Mouse (Mus musculus) olfactory bulb, adult 2 months (tissue): ENCODE data around the gene Gorab. TPM values are rescaled to one million over a fixed set of nuclear protein-coding genes. Genes with fewer than 3 reads are reported as not detected.
A peak's percentile ranks its signal among the peaks of the same experiment; 100 is the strongest.

ENCODE experiments used
- H3K27ac ChIP-seq: fragments of 200-500 bp; 2 replicates; pipeline ENCODE4 v1.5.1; 2012; ENCODE audit warnings: low read depth, low read length; ENCODE audit not compliant: insufficient read depth
- H3K4me1 ChIP-seq: fragments of 200-500 bp; 2 replicates; pipeline ENCODE4 v1.6.1; 2012; ENCODE audit warnings: low read length; ENCODE audit not compliant: control insufficient read depth, insufficient read depth
- H3K4me3 ChIP-seq: fragments of 200-500 bp; 2 replicates; pipeline ENCODE4 v1.5.1; 2012; ENCODE audit warnings: mild to moderate bottlenecking, low read depth, low read length, moderate library complexity; ENCODE audit not compliant: insufficient read depth
- CTCF ChIP-seq: fragments of 200-500 bp; IDR thresholded peaks from 2 replicates; pipeline ENCODE4 v1.5.1; 2012; ENCODE audit warnings: low read depth, mild to moderate bottlenecking, low read length, moderate library complexity; ENCODE audit not compliant: insufficient read depth
- POLR2A ChIP-seq: fragments of 200-500 bp; IDR thresholded peaks from 2 replicates; pipeline ENCODE4 v1.6.1; 2012; ENCODE audit warnings: mild to moderate bottlenecking, low read depth, low read length, moderate library complexity; ENCODE audit not compliant: insufficient read depth
- WGBS: fragments of 180-500 bp; shearing (Covaris S2); methylation state at CpG from one replicate; pipeline ENCODE4 v1.1.7; 2018; 5-methylcytosine and 5-hydroxymethylcytosine counted together
- polyA plus RNA-seq: library from polyadenylated mRNA; stranded (reverse); fragments of >200 nt; gene quantifications from 2 replicates; pipeline ENCODE4 v1.2.4, GENCODE M21; 2012; ENCODE audit warnings: low replicate concordance; ENCODE audit not compliant: missing spikeins, insufficient read depth, insufficient read length

The Gorab gene
- polyA plus RNA-seq = not detected in 2 replicates

DNA sequence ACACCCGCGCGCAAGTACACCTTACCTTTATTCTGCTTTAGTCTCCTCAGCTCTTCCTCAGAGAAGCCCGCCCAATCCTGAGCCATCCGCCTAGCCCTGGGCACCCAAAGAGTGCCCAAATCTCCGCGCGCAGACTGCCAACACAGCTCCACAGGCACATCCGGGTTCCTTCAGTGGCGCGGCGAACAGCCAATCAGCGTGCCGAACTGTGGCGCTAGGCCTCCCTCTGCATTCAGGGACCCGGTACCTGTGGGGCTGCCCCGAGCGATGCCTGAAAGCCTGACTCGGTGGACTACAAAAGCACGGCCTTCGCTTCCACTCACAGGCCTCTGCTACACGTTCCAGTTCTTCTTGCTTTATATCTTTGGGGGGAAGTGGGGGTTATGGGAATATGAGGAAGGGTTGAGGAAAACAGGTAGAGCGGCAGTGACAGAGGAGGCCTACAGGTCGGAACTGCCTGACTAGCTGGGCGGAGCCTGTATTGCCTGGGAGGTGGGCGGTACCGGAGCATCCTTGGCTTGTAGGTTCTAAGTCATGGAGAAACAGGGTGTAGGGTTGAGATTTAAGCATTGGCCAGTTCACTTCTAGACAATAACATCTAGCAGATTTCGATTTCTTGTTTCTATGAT lies at the start of gene Gorab:
Gene Gorab, minus strand, starts transcription at position 172 of the 629 bp plus-strand sequence.
- peak within 1 kb of the TSS; percentile 69 for H3K4me3 ChIP-seq
- WGBS = under 1% methylated on average over 28 of the region's 28 CpGs
- H3K27ac ChIP-seq = peak within 1 kb of the TSS; percentile 76
- no peak for TF ChIP-seq POLR2A
- no peaks in the 10 kb centered on the region for H3K4me1 ChIP-seq

DNA sequence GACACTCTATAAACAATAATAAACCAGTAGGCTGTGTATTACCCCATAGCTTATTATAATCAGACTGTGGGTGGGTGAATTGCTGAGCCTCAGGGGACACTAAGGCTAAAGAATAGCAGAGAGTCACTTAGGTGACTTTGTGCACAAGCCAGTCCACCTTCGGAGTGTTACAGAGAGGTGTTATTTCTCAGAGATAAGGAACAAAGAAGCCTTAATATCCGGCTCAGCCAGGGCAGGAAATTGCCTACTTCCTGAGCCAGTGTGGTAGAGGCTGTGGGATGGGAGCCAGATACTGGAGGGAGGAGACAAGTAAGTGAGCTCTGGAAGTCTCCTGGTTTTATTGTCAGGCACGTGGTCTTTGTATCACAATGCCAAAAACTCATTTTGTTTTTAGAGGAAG lies 40.4 kb upstream of the Gorab start:
- no peak overlapping the region for H3K4me3 ChIP-seq
- H3K4me1 ChIP-seq = no peaks in the 10 kb centered on the region
- TF ChIP-seq POLR2A (no peak), CTCF (no peak)
- no peak overlapping the region for H3K27ac ChIP-seq
- whole genome bisulfite sequencing = 21% methylated on average over 3 of the region's 3 CpGs

DNA sequence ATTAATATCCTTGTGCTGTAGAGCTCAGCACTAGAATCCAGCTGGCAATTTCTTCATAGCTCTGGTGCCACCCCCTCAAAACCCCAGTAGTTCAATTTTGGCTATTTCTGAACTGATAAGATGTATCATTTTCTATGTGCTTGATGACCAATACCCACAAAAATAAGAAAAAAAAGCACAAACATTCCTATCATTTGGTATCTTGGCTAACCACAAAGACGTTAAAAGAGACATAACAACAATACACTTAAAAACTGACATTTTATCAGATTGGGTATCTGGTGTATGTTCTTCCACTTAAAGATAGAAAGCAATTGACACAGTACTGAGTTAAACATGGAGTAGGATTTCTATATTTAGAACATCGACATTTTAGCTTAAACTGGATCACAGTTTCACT lies 35.5 kb upstream of the Gorab start:
- H3K27ac ChIP-seq = no peak overlapping the region
- 76% methylated on average over 2 of the region's 2 CpGs for WGBS
- H3K4me3 ChIP-seq = no peak overlapping the region
- TF ChIP-seq CTCF (no peak), POLR2A (no peak)
- H3K4me1 ChIP-seq = no peaks in the 10 kb centered on the region

DNA sequence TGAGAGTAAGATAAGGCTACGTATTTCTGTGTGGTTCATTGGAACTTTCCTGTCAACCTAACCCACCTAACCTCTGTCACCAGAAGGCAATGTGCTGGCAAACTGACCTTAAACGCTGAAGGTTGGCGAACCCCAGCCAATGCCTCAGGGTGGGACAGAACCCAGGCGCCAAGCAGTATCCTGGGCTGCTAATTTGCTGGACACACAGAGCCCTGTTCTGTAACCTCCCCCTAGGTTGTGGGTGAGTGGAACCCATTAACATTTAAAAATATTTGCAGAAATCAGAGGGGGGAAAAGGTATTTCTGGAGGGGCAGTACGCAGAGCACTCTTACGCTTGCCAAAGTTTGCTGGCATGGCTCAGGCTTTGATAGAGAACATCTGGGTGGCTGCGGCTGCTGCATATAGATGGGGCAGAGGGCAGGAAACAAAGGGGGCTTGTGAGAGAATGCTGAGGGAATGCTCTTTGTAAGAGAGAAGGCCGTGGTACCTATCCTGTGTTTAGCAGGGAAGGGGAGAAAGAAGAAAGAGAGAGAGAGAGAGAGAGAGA lies 20.1 kb upstream of the Gorab start:
- H3K4me3 ChIP-seq = no peak overlapping the region
- no peak for TF ChIP-seq CTCF
- TF ChIP-seq POLR2A = no peak
- 58% methylated on average over 8 of the region's 8 CpGs for WGBS

DNA sequence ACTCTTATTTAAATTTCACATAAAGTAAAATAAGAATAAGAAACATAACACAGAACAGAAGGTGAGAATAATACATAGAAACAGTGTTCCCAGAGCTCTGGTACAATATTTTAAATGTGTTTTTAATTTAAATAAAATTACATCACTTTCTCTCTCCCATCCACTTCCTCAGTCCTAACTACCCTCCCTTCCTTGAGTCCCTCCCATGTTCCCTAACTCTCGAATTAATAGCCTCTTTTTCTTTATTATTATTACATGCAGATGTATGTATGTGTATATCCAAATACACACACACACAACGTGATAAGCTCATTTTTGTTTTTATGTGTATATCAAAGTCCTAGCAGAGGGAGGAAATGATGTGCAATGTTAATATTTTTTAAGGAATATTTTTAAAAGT lies 13.7 kb upstream of the Gorab start:
- no peak overlapping the region for H3K27ac ChIP-seq
- no peak overlapping the region for H3K4me3 ChIP-seq
- 69% methylated on average over 2 of the region's 2 CpGs for WGBS
- no peaks in the 10 kb centered on the region for H3K4me1 ChIP-seq
- TF ChIP-seq CTCF (no peak), POLR2A (no peak)

More for the DNA sequence above, 20.1 kb upstream of the Gorab start:
- Histone ChIP-seq H3K4me1 (no peaks in the 10 kb centered on the region), H3K27ac (no peak overlapping the region)

DNA sequence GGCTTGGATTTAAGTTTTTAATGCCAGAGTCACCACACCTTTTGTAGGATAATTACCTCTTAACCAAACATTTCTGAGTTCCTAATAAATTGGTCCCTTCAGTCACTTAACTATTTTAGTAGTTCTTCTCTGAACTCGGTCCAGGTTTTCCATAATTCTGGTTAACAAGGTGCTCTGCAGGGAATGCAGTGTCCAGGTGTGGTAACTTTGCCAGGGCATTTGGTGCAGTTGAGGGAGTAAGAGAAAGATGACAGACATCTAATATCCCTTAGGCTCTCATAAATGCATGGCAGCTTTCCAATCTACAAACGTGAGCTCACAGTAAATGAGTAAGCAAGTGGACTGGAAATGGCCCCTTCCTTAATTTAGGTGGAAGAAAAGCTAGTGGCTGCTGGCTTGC lies 10.7 kb upstream of the Gorab start:
- Histone ChIP-seq H3K27ac (no peak overlapping the region), H3K4me3 (no peak overlapping the region), H3K4me1 (no peaks in the 10 kb centered on the region)
- WGBS = 65% methylated on average over 2 of the region's 2 CpGs
- TF ChIP-seq POLR2A = no peak
- no peak for TF ChIP-seq CTCF

DNA sequence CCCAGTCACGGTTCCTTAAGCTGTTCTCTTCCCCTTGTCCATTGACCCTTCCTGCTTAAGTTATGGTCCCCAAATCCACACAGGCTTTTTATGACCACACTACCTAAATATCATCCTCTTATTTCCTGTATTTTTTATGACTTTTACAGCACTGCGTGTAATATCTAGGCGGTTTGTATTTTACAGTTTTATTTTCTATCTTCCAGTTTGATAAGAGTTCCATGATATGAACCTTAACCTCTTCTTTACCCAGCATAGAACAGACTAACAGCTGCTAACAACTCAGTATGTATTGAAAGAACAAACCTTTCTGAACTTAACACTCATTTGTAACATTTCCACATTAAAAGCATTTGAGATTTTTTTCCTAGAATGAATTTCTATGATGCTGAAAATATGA lies 2.7 kb upstream of the Gorab start:
- H3K4me3 ChIP-seq = no peak overlapping the region
- 81% methylated on average over 3 of the region's 3 CpGs for WGBS
- TF ChIP-seq CTCF = no peak
- no peak for TF ChIP-seq POLR2A
- no peaks in the 10 kb centered on the region for H3K4me1 ChIP-seq
- no peak overlapping the region for H3K27ac ChIP-seq

DNA sequence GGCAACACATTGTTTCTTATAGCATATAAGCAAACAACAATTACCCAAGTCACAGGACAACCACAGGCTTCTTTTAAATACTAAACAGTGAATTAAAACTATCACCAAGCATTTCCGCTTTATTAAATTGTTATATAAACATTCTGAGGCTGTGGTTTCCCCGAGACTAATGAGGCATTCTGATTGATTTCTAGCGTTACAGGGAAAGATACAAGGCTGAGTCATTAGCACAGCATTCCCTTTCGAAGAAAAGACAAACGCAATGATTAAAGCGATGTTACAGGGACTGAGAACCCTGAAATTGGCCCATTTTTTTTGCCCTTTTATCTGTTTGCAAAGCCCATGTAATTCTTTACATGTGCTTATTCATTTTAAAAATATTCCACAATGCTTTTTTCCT lies 12.1 kb downstream of the Gorab start:
- Histone ChIP-seq H3K4me1 (no peaks in the 10 kb centered on the region), H3K4me3 (no peak overlapping the region), H3K27ac (no peak overlapping the region)
- WGBS = 57% methylated on average over 6 of the region's 6 CpGs
- TF ChIP-seq POLR2A = no peak
- TF ChIP-seq CTCF = no peak

DNA sequence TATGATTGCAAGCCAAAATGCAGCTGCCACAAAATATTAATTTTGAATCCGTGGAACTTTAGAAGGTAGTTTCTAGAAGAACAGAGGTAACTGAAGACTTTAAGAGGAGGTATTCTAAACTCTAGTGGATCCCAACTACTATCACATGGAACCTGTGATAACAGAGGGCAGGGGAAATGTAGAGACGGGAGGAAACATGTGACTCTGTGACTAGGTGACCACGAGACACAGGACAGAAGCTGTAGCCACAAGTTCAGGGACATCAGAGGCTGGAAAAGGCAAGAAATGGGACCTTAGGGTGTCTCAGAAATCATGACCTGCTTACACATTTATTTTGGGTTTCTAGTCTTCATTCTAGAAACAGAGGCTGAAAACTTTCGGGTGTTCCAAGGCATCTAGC lies 13.4 kb downstream of the Gorab start:
- Histone ChIP-seq H3K27ac (no peak overlapping the region), H3K4me3 (no peak overlapping the region), H3K4me1 (no peaks in the 10 kb centered on the region)
- WGBS = 93% methylated on average over 4 of the region's 4 CpGs
- TF ChIP-seq POLR2A (no peak), CTCF (no peak)
